In the genomic region with DNA sequence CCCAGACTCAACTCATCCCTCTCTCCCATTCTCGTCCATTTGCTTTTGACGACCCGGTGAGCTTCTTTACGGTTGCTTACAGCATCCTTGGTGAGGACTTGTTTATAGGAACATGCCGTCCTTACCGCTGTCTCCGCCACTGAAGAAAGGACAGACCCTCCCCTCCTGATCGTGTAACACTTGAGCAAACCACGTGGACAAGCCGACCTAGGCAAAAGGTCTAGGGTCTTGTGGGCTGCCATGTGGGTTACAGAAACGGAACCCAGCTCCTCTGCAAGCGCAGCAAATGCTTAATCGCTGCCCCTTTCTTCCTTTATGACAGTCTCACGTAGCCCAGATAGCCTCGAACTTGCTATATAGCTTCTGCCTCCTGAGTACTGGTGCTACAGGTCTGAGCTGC, we compare ENCODE assay signal across 9 mouse cellular contexts. TPM values are rescaled to one million over a fixed set of nuclear protein-coding genes. Genes with fewer than 3 reads are reported as not detected.
A peak's percentile ranks its signal among the peaks of the same experiment; 100 is the strongest.
DNase-seq lines count a peak whose midpoint lies in the region; ATAC-seq lines count a peak whose summit lies in the region.
"Had no signal": no experiment of that assay in that cellular context is flagged by ENCODE, and none has a peak within 500 bp of the region (broad histone marks: within the 10 kb centered on the region; RNA-seq: fewer than 3 reads in every experiment).

No protein-coding gene starts in this region.

- WGBS in heart, embryonic 14.5 days, result 56% methylated on average over 15 of the region's 15 CpGs
- 50% methylated on average over 15 of the region's 15 CpGs for WGBS in hindbrain, embryonic 14.5 days
- WGBS in midbrain, embryonic 12.5 days, result 58% methylated on average over 15 of the region's 15 CpGs

- DNase-seq in heart, postnatal 14 days, result no peak
- DNase-seq in hindbrain, embryonic 14.5 days (ENCODE audit: low spot score), result no peak
- DNase-seq in MN1 (ENCODE audit: low spot score), result no peak
- DNase-seq in gastrocnemius, postnatal 14 days, result no peak
- DNase-seq: kidney, adult 8-10 months had no signal

- H3K36me3 ChIP-seq in heart, embryonic 14.5 days (ENCODE audit: control insufficient read depth, insufficient read depth, low read length), result no peaks in the 10 kb centered on the region
- H3K36me3 ChIP-seq in hindbrain, embryonic 14.5 days (replicated peaks; ENCODE audit: control insufficient read depth, insufficient read depth), result no peaks in the 10 kb centered on the region
- H3K36me3 ChIP-seq in midbrain, embryonic 12.5 days, result no peaks in the 10 kb centered on the region

- H3K9me3 ChIP-seq in heart, embryonic 14.5 days (ENCODE audit: control insufficient read depth, low read length), result 0 out of 2 replicates have a peak, but pooled peaks cover 4% of the 10 kb centered on the region
- H3K9me3 ChIP-seq in hindbrain, embryonic 14.5 days (ENCODE audit: control insufficient read depth, low read length), result no peaks in the 10 kb centered on the region
- no peaks in the 10 kb centered on the region for H3K9me3 ChIP-seq in midbrain, embryonic 12.5 days

- no peak overlapping the region for H3K9ac ChIP-seq in heart, embryonic 14.5 days (ENCODE audit: low read length)
- H3K9ac ChIP-seq in hindbrain, embryonic 14.5 days, result no peak overlapping the region
- H3K9ac ChIP-seq in midbrain, embryonic 12.5 days (replicated peaks), result 0 out of 2 replicates have a peak overlapping the region, but pooled peaks have one; percentile 5

- 0 out of 4 replicates have a peak, but pooled peaks cover 0 to 3% of the 10 kb centered on the region in 2 experiments for H3K4me1 ChIP-seq in heart, embryonic 14.5 days (ENCODE audit: control insufficient read depth in 2 of 2, insufficient read depth in 2 of 2, low read length in 2 of 2)
- H3K4me1 ChIP-seq in hindbrain, embryonic 14.5 days (replicated peaks; ENCODE audit: control insufficient read depth, insufficient read depth, low read length), result no peaks in the 10 kb centered on the region
- H3K4me1 ChIP-seq in midbrain, embryonic 12.5 days, result no peaks in the 10 kb centered on the region

- peak overlapping the region; percentile 47 for H3K4me2 ChIP-seq in heart, embryonic 14.5 days (ENCODE audit: low read length)
- H3K4me2 ChIP-seq in hindbrain, embryonic 14.5 days (replicated peaks), result peak overlapping the region; percentile 46
- H3K4me2 ChIP-seq in midbrain, embryonic 12.5 days (replicated peaks), result peak overlapping the region; percentile 54

- H3K27me3 ChIP-seq in heart, embryonic 14.5 days (ENCODE audit: control insufficient read depth, insufficient read depth, low read length), result no peaks in the 10 kb centered on the region
- H3K27me3 ChIP-seq in hindbrain, embryonic 14.5 days (ENCODE audit: control insufficient read depth, insufficient read depth, low read length), result no peaks in the 10 kb centered on the region
- no peaks in the 10 kb centered on the region for H3K27me3 ChIP-seq in midbrain, embryonic 12.5 days

- intact Hi-C loops in heart, postnatal 14 days (cut with DNase I), result no loop called here
- intact Hi-C loops in gastrocnemius, postnatal 14 days (cut with DNase I; ENCODE audit: low total_unique reads), result no loop called here

- H3K27ac ChIP-seq in heart, embryonic 14.5 days (replicated peaks in 1 of 2; ENCODE audit: control insufficient read depth in 1 of 2, insufficient read depth in 1 of 2, low read depth in 2 of 2, low read length in 2 of 2), result no peak overlapping the region
- no peak overlapping the region for H3K27ac ChIP-seq in hindbrain, embryonic 14.5 days
- H3K27ac ChIP-seq in midbrain, embryonic 12.5 days (replicated peaks), result no peak overlapping the region

- ATAC-seq in heart, embryonic 14.5 days (ENCODE audit: insufficient number of reproducible peaks, insufficient read depth, low FRiP score, low read depth), result no peak
- ATAC-seq in activated CD4-positive, CD25-positive, alpha-beta regulatory T cell, adult 4 months, result peak; percentile 4
- no peak for ATAC-seq in hindbrain, embryonic 14.5 days (ENCODE audit: low FRiP score)
- ATAC-seq in midbrain, embryonic 12.5 days (ENCODE audit: low FRiP score, low read depth), result no peak
- no peak for ATAC-seq in megakaryocyte, adult 5-6 weeks (ENCODE audit: poor library complexity, severe bottlenecking)

- H3K4me3 ChIP-seq in heart, embryonic 14.5 days (ENCODE audit: control insufficient read depth in 1 of 2, insufficient read depth in 1 of 2, low read depth in 1 of 2, low read length in 2 of 2), result no peak overlapping the region
- H3K4me3 ChIP-seq in hindbrain, embryonic 14.5 days (replicated peaks; ENCODE audit: low read length), result peak overlapping the region; percentile 18; the same call in 1 of the 2 replicates
- H3K4me3 ChIP-seq in midbrain, embryonic 12.5 days, result peak overlapping the region; percentile 25

RNA-seq across cellular contexts. Expression of a gene that starts 25.7 kb away (rescaled TPM):
- polyA plus RNA-seq in heart, embryonic 14.5 days (2014; fragmentation: Nextera tagmentation; extraction: Ambion mirVana), result 45.2 and 48.9 TPM in 2 replicates
- total RNA-seq in heart, postnatal 14 days (2021), result 10 to 100 TPM; 68.0 to 69.3 TPM
- polyA plus RNA-seq in activated CD4-positive, CD25-positive, alpha-beta regulatory T cell, adult 4 months (2017; shearing (Covaris generic)), result 10 to 100 TPM; 50.8 to 62.0 TPM
- polyA plus RNA-seq in hindbrain, embryonic 14.5 days (2014; fragmentation: Nextera tagmentation; extraction: Ambion mirVana), result 22.5 and 23.1 TPM in 2 replicates
- 41.1 and 43.3 TPM in 2 replicates for polyA plus RNA-seq in midbrain, embryonic 12.5 days (2016; fragmentation: Nextera tagmentation; extraction: Ambion mirVana)
- 10 to 100 TPM; 24.7 to 29.7 TPM for total RNA-seq in gastrocnemius, postnatal 14 days (2021)
- 143 and 146 TPM in 2 replicates for total RNA-seq in megakaryocyte, adult 5-6 weeks (2015)
- 105 and 124 TPM in 2 replicates for total RNA-seq in megakaryocyte, adult 5-6 weeks (2017)

Comparison
In these comparisons a context has a peak if more than half of its experiments do, and no peak if none do; other contexts are left out.
1. H3K4me3 ChIP-seq: peak in hindbrain, embryonic 14.5 days (single experiment) and midbrain, embryonic 12.5 days (single experiment); none in heart, embryonic 14.5 days (0 of 2).
2. Peak in every context shown above with its lines, with median percentiles within 50 percentile points of each other: H3K4me2 ChIP-seq.